Mouse (Mus musculus) limb, embryonic 15.5 days (tissue): ENCODE results near the gene Dnajc11. TPM values are rescaled to one million over a fixed set of nuclear protein-coding genes. Genes with fewer than 3 reads are reported as not detected.

ENCODE experiments used
- ATAC-seq: fragments of 200-750 bp; cut with Nextera tagmentation; 2 replicates; pipeline ENCODE4 v1.8.0; 2017; ENCODE audit warnings: low read depth, moderate TSS enrichment; ENCODE audit not compliant: insufficient number of reproducible peaks, low FRiP score, low TSS enrichment
- H3K27ac ChIP-seq: fragments of 300-500 bp; sonication (generic); 2 replicates; pipeline ENCODE4 v1.5.1; 2015; ENCODE audit warnings: moderate library complexity, mild to moderate bottlenecking, inconsistent platforms
- H3K27me3 ChIP-seq: fragments of 300-500 bp; sonication (generic); 2 replicates; pipeline ENCODE4 v1.6.1; 2015; ENCODE audit warnings: inconsistent platforms
- H3K36me3 ChIP-seq: fragments of 300-500 bp; sonication (generic); 2 replicates; pipeline ENCODE4 v1.6.1; 2015; ENCODE audit warnings: inconsistent platforms
- H3K4me1 ChIP-seq: fragments of 300-500 bp; sonication (generic); 2 replicates; pipeline ENCODE4 v1.6.1; 2015; ENCODE audit warnings: inconsistent platforms
- H3K4me2 ChIP-seq: fragments of 300-500 bp; sonication (generic); 2 replicates; pipeline ENCODE4 v1.6.1; 2015; ENCODE audit warnings: mild to moderate bottlenecking, inconsistent platforms
- H3K4me3 ChIP-seq: fragments of 300-500 bp; sonication (generic); 2 replicates; pipeline ENCODE4 v1.5.1; 2015; ENCODE audit warnings: mild to moderate bottlenecking, inconsistent platforms
- H3K9ac ChIP-seq: fragments of 300-500 bp; sonication (generic); 2 replicates; pipeline ENCODE4 v1.6.1; 2015; ENCODE audit warnings: inconsistent platforms
- H3K9me3 ChIP-seq: fragments of 300-500 bp; sonication (generic); 2 replicates; pipeline ENCODE4 v1.6.1; 2016; ENCODE audit warnings: inconsistent platforms
- WGBS: fragments of 180-500 bp; shearing (Covaris S2); methylation state at CpG from one replicate; pipeline ENCODE4 v1.1.7; 2015; 5-methylcytosine and 5-hydroxymethylcytosine counted together
- polyA plus RNA-seq: library from polyadenylated mRNA; unstranded; fragments of >200 nt; fragmentation: Nextera tagmentation; extraction: Ambion mirVana; gene quantifications from 2 replicates; pipeline ENCODE4 v1.2.1, GENCODE M21; 2015

The Dnajc11 gene
- polyA plus RNA-seq, result 58.3 and 61.6 TPM in 2 replicates

GRCm38 (mm10) chr4:151933505-151934214, at the start of gene Dnajc11:
Gene Dnajc11 (plus strand): TSS chr4:151933691.
- peaks cover 20% of the 10 kb centered on the region for H3K4me1 ChIP-seq

DNA sequence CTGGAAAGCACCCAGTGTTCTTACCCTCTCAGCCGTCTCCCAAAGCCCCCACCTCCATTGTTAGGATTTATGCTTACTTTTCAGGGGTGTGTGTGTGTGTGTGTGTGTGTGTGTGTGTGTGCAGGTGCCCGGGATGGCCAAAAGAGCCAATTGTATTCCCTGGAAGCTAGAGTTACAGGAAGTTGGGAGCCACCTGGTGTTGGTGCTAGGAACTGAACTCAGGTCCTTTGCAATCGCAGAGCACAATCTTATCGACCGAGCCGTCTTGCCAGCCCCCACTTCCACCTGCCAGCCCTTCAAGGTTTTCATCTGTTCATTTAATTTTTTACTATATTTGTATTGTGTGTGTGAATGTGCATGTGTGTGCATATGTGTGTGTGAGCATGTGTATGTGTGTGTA, 40.2 kb upstream of the Dnajc11 start:
- WGBS, result 74% methylated on average over 6 of the region's 6 CpGs
- ATAC-seq, result no peak
- H3K27ac ChIP-seq, result no peak overlapping the region
- H3K27me3 ChIP-seq, result no peaks in the 10 kb centered on the region
- no peak overlapping the region for H3K9ac ChIP-seq
- H3K4me1 ChIP-seq, result no peaks in the 10 kb centered on the region
- H3K9me3 ChIP-seq, result no peaks in the 10 kb centered on the region
- H3K4me3 ChIP-seq, result no peak overlapping the region
- no peaks in the 10 kb centered on the region for H3K36me3 ChIP-seq
- no peak overlapping the region for H3K4me2 ChIP-seq

More at GRCm38 (mm10) chr4:151933505-151934214, at the start of gene Dnajc11:
- no peaks in the 10 kb centered on the region for H3K9me3 ChIP-seq
- under 1% methylated on average over 80 of the region's 83 CpGs for WGBS
- peak; percentile 78 for ATAC-seq
- peak within 1 kb of the TSS; percentile 72 for H3K9ac ChIP-seq
- H3K36me3 ChIP-seq, result peaks cover 3% of the 10 kb centered on the region; the same call in 1 of the 2 replicates
- H3K27ac ChIP-seq, result no peak within 1 kb of the TSS
- H3K4me2 ChIP-seq, result peak within 1 kb of the TSS; percentile 77
- H3K27me3 ChIP-seq, result no peaks in the 10 kb centered on the region
- H3K4me3 ChIP-seq, result peak within 1 kb of the TSS; percentile 59

DNA sequence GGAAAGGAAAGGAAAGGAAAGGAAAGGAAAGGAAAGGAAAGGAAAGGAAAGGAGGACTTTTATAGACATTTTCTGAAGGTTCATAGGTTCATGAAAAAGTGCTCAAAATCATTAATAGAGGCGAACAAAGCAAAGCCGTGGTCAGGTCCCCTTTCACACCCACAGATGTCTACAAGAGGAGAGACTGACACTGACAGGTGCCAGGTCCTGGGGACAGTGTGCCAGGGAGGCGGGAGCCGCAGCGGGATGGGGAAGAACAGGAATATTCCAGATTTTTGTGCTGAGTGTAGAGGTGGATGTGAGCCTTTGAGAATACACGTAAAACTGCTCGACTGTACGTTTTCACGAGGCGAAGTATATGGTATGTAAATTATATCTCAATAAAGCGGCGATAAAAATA, 38.6 kb upstream of the Dnajc11 start:
- WGBS, result 82% methylated on average over 12 of the region's 12 CpGs
- Histone ChIP-seq H3K36me3 (no peaks in the 10 kb centered on the region), H3K4me3 (no peak overlapping the region), H3K4me1 (no peaks in the 10 kb centered on the region), H3K4me2 (no peak overlapping the region), H3K27me3 (no peaks in the 10 kb centered on the region), H3K9me3 (no peaks in the 10 kb centered on the region), H3K27ac (no peak overlapping the region), H3K9ac (no peak overlapping the region)
- no peak for ATAC-seq

- H3K4me1 ChIP-seq, result no peaks in the 10 kb centered on the region
- H3K36me3 ChIP-seq, result no peaks in the 10 kb centered on the region
- no peak overlapping the region for H3K27ac ChIP-seq
- H3K4me3 ChIP-seq, result no peak overlapping the region
- no peaks in the 10 kb centered on the region for H3K9me3 ChIP-seq
- 88% methylated on average over 7 of the region's 7 CpGs for WGBS
- no peak overlapping the region for H3K9ac ChIP-seq
- no peak for ATAC-seq
- H3K27me3 ChIP-seq, result no peaks in the 10 kb centered on the region
- H3K4me2 ChIP-seq, result no peak overlapping the region
Measured at GRCm38 (mm10) chr4:151895624-151896023, 37.9 kb upstream of the Dnajc11 start.

- Histone ChIP-seq H3K27me3 (no peaks in the 10 kb centered on the region), H3K27ac (no peak overlapping the region), H3K4me1 (no peaks in the 10 kb centered on the region), H3K4me2 (no peak overlapping the region), H3K9ac (no peak overlapping the region), H3K36me3 (no peaks in the 10 kb centered on the region), H3K4me3 (no peak overlapping the region), H3K9me3 (no peaks in the 10 kb centered on the region)
- WGBS, result 72% methylated on average over 9 of the region's 9 CpGs
- no peak for ATAC-seq
Measured at GRCm38 (mm10) chr4:151897069-151897617, 36.3 kb upstream of the Dnajc11 start.

DNA sequence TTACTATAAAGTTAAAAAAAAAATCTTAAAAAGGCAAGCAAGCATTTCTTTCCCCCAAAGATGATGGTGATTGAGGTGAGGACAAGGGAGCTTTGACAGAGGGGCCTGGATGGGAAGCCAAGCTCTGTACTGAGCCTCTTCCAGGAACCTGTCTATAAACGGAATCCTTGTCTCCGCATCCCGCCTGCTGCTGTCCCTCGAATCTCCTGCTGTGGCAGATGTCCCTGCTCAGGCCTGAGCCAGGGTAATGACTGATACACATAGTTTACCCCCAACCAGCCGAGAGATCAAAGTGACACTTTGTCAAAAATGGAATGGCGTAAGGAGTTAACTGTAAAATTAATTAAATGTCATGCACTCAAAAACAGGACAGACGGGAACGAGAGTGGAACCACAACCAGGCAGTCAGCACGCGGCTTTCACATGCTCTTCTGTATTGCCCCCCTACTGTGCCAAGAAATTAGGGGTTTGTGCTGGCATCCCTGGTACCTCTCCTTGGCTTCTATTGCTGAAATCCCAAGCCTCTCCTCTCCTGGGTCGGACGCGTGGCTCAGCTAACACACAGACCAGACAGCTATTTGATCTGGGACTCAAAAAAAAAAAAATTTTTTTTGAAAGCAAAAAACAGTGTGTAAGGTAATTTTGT, 34.8 kb upstream of the Dnajc11 start:
- ATAC-seq, result no peak

GRCm38 (mm10) chr4:151899707-151900384, 33.6 kb upstream of the Dnajc11 start:
- 72% methylated on average over 11 of the region's 11 CpGs for WGBS
- Histone ChIP-seq H3K36me3 (no peaks in the 10 kb centered on the region), H3K27me3 (no peaks in the 10 kb centered on the region; the same call in 1 of the 2 replicates), H3K9ac (no peak overlapping the region), H3K4me1 (peaks cover 6% of the 10 kb centered on the region), H3K4me3 (no peak overlapping the region), H3K9me3 (no peaks in the 10 kb centered on the region), H3K27ac (no peak overlapping the region), H3K4me2 (no peak overlapping the region)
- no peak for ATAC-seq

More for the DNA sequence above, 34.8 kb upstream of the Dnajc11 start:
- Histone ChIP-seq H3K27me3 (no peaks in the 10 kb centered on the region), H3K9ac (no peak overlapping the region), H3K4me3 (no peak overlapping the region), H3K27ac (no peak overlapping the region), H3K9me3 (no peaks in the 10 kb centered on the region), H3K4me1 (peaks cover 6% of the 10 kb centered on the region), H3K4me2 (no peak overlapping the region), H3K36me3 (no peaks in the 10 kb centered on the region)
- WGBS, result 48% methylated on average over 13 of the region's 13 CpGs

DNA sequence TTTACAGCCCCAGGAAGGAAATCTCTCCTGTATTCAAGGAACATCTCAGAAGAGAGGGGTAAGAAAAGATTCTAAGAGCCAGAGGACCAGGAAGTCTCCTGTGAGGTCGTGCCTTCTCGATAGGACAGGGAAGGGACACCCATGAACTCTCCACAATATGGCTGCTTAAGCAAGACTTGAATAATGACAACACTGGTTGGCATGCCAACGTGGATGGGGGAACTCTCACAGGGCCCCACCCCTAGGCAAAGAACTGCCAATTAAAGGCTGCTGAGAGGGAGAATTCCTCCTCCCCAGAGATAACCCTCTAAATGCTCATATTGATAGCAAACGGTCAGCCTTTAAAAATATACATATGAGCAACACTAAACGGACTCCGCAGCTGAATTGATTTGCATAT, 32.8 kb upstream of the Dnajc11 start:
- Histone ChIP-seq H3K4me3 (no peak overlapping the region), H3K27ac (no peak overlapping the region), H3K4me1 (peaks cover 6% of the 10 kb centered on the region), H3K27me3 (no peaks in the 10 kb centered on the region; the same call in 1 of the 2 replicates), H3K9me3 (no peaks in the 10 kb centered on the region), H3K4me2 (no peak overlapping the region), H3K36me3 (no peaks in the 10 kb centered on the region), H3K9ac (no peak overlapping the region)
- ATAC-seq, result no peak
- WGBS, result 77% methylated on average over 6 of the region's 6 CpGs

- no peak for ATAC-seq
- H3K4me3 ChIP-seq, result no peak overlapping the region
- 67% methylated on average over 11 of the region's 11 CpGs for WGBS
Measured at GRCm38 (mm10) chr4:151901422-151901821, 32.1 kb upstream of the Dnajc11 start.

DNA sequence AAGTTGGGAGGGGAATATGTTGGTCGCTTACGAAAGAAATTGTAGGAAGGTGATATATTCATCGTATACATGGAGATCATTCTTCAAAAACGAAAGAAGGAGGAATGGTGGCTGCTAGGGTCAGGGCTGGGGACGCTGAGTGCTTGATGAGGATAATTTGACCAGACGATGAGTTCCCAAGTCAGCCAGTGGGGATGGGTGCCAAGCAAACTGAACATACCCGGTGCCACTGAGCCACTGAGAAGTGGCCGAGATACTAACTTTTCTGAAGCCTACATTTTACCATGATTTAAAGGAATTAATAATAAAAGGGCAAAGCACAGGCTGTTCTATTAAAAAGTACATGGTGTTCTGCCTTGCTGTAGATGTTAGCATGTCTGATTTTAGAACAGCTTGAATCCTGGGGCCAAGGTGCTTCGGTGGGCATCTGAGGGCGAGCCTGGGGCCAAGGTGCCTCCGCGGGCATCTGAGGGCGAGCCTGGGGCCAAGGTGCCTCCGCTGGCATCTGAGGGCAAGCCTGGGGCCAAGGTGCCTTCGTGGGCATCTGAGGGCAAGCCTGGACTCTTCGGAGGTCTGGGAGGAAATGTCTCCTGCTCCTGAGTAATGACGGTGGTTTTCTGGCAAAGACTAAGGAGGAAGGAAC, 31.3 kb upstream of the Dnajc11 start:
- no peaks in the 10 kb centered on the region for H3K36me3 ChIP-seq
- no peak overlapping the region for H3K4me2 ChIP-seq
- no peak overlapping the region for H3K27ac ChIP-seq
- no peak for ATAC-seq
- H3K4me1 ChIP-seq, result peaks cover 6% of the 10 kb centered on the region
- H3K9me3 ChIP-seq, result no peaks in the 10 kb centered on the region
- H3K9ac ChIP-seq, result no peak overlapping the region
- peaks cover 4% of the 10 kb centered on the region for H3K27me3 ChIP-seq
- WGBS, result 77% methylated on average over 17 of the region's 17 CpGs
- H3K4me3 ChIP-seq, result no peak overlapping the region

More at GRCm38 (mm10) chr4:151901422-151901821, 32.1 kb upstream of the Dnajc11 start:
- H3K4me1 ChIP-seq, result peaks cover 6% of the 10 kb centered on the region
- no peaks in the 10 kb centered on the region for H3K9me3 ChIP-seq
- H3K4me2 ChIP-seq, result no peak overlapping the region
- no peaks in the 10 kb centered on the region; the same call in 1 of the 2 replicates for H3K27me3 ChIP-seq
- no peak overlapping the region for H3K27ac ChIP-seq
- H3K9ac ChIP-seq, result no peak overlapping the region
- H3K36me3 ChIP-seq, result no peaks in the 10 kb centered on the region

DNA sequence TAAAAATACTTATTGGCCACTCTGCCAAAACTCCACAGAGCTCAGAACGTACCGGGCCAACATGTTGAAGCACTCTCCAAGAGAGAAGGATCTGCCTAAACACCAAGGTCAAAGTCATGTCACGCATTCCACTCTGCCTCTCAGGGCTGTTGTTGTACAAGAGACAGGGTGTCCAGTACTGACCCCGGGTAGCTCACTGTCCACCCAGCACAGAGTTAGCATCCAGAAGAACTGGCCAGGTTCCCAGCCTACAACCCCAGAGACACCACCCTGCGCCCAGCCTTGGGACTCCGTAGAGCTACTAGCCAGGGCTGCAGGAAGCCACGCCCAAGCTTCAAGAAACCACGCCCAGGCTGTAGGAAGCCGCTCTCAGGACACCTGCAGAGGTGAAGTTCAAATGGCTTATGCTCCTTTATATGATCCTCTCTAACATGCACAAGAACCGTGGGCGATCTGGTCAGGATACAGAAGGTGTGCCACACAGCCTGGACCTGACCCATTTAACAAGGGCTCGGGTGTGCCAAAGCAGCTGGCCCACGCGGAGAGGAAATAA, 30.7 kb upstream of the Dnajc11 start:
- Histone ChIP-seq H3K9ac (no peak overlapping the region), H3K27me3 (peaks cover 10% of the 10 kb centered on the region), H3K27ac (no peak overlapping the region), H3K4me1 (peaks cover 6% of the 10 kb centered on the region), H3K9me3 (no peaks in the 10 kb centered on the region), H3K36me3 (no peaks in the 10 kb centered on the region), H3K4me2 (no peak overlapping the region), H3K4me3 (no peak overlapping the region)
- WGBS, result 43% methylated on average over 14 of the region's 14 CpGs
- peak; percentile 49; the same call in 1 of the 2 replicates for ATAC-seq
